Mouse (Mus musculus) erythroid progenitor cell, adult 5-6 weeks (primary cell): ENCODE results near the gene Tbc1d23. TPM values are rescaled to one million over a fixed set of nuclear protein-coding genes. Genes with fewer than 3 reads are reported as not detected.

Experiments
- ATAC-seq: replicated peaks from 2 replicates; pipeline ENCODE4 v1.8.0; 2016; ENCODE audit warnings: moderate number of reproducible peaks, mild to moderate bottlenecking, moderate TSS enrichment, inconsistent platforms; ENCODE audit not compliant: poor library complexity, low FRiP score, severe bottlenecking
- total RNA-seq, 2 experiments: library from RNA; stranded (forward) in 1 of 2; stranded (reverse) in 1 of 2; fragments of 150-400 nt in 1 of 2; fragments of 186-747, 209-891 nt in 1 of 2; gene quantifications; 2 replicates each; pipeline versions ENCODE4 v1.2.3 to v1.2.4; 2015 to 2017; ENCODE audit warnings: low replicate concordance in 2 of 2

The Tbc1d23 gene
- total RNA-seq, 2 experiments from 2014 or later = 7.6 to 19.7 TPM

DNA sequence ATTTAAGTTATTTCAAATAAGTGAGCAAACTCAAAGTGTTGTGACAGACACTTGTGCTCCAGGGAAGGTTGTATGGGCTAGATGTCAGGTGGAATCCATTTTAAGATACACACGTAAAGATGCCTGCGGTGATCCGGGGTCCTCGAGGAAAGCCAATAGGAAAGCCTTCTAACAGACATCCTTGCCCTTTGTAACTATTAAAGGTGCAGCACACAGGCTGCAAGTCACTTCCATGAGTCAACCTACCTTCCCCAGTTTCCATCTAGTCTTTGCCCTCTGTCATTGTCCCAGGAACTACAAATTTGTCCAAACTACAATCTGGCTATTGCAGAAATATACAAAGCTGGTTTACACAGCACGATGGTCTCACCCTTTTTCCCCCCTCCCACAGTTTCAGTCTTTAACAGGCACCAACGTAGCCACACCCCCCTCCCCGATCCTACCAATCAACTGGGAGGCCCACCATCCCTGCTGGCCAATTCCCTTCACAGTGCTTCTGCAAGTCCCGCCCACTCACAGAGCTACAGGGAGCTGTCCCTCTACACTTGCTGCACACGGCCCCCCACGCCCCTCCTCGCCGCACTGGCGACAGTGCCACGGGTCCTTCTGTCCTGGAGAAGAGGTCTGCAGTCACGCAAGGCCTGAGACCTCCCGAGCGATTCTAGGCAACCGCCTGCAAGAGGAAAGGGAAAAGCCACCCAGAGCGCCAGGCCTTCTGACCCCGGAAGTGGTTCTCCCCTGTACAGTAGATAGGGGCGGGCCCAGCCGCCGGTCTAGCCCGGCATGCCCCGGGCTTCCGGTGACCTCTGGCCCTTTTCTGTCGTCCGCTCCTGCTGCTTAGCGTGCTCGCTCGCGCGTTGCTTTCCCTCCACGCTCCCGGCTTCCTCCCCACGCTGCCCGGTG, 110.1 kb downstream of the Tbc1d23 start, which contains the start of gene Tomm70a:
Tomm70a (plus strand) TSS at position 791 of the 903 bp plus-strand sequence.
- peak; percentile 99 for ATAC-seq

Other genes with a start within 250 kb of the Tbc1d23 start
- not detected in 2 replicates for gene Tmem45a2, start 160.1 kb downstream of the Tbc1d23 start, total RNA-seq (2015; ENCODE audit: low replicate concordance)
- gene Tmem45a2, start 160.1 kb downstream of the Tbc1d23 start, total RNA-seq (2017; ENCODE audit: low replicate concordance) = not detected in 2 replicates
- gene Tomm70a, start 109.8 kb downstream of the Tbc1d23 start, total RNA-seq (2015; ENCODE audit: low replicate concordance) = 16.8 and 21.3 TPM in 2 replicates
- gene Tomm70a, start 109.8 kb downstream of the Tbc1d23 start, total RNA-seq (2017; ENCODE audit: low replicate concordance) = 11.4 and 18.1 TPM in 2 replicates
- gene Nit2, start 64.2 kb downstream of the Tbc1d23 start, total RNA-seq (2015; ENCODE audit: low replicate concordance) = 10.8 and 14.7 TPM in 2 replicates
- gene Nit2, start 64.2 kb downstream of the Tbc1d23 start, total RNA-seq (2017; ENCODE audit: low replicate concordance) = 0.39 TPM in 1 of 2 replicates, not detected in the other
- not detected in 2 replicates for gene Tmem30c, start 61.4 kb upstream of the Tbc1d23 start, total RNA-seq (2015; ENCODE audit: low replicate concordance)
- gene Tmem30c, start 61.4 kb upstream of the Tbc1d23 start, total RNA-seq (2017; ENCODE audit: low replicate concordance) = not detected in 2 replicates
- 13.4 and 20.2 TPM in 2 replicates for gene Filip1l, start 121.6 kb upstream of the Tbc1d23 start, total RNA-seq (2015; ENCODE audit: low replicate concordance)
- 6.1 and 10.1 TPM in 2 replicates for gene Filip1l, start 121.6 kb upstream of the Tbc1d23 start, total RNA-seq (2017; ENCODE audit: low replicate concordance)